Mouse (Mus musculus) intestine, embryonic 14.5 days (tissue): ENCODE data around the gene Vmn2r101. TPM values are rescaled to one million over a fixed set of nuclear protein-coding genes. Genes with fewer than 3 reads are reported as not detected.

Experiments used
- ATAC-seq: fragments of 200-750 bp; cut with Nextera tagmentation; replicated peaks from 2 replicates; pipeline ENCODE4 v1.8.0; 2017; ENCODE audit warnings: low read depth, moderate number of reproducible peaks, moderate TSS enrichment, moderate library complexity; ENCODE audit not compliant: low FRiP score, low TSS enrichment
- DNase-seq: peaks from one replicate; pipeline ENCODE4 v3.0.0-alpha.2; 2018; ENCODE audit warnings: low spot score
- H3K27ac ChIP-seq: fragments of 300-500 bp; sonication (generic); 2 replicates; pipeline ENCODE4 v1.5.1; 2014; ENCODE audit warnings: low read depth, mild to moderate bottlenecking, control low read depth
- H3K27me3 ChIP-seq: fragments of 300-500 bp; sonication (generic); replicated peaks from 2 replicates; pipeline ENCODE4 v1.6.1; 2014; ENCODE audit warnings: low read length, control low read depth; ENCODE audit not compliant: control insufficient read depth, insufficient read depth
- H3K36me3 ChIP-seq: fragments of 300-500 bp; sonication (generic); 2 replicates; pipeline ENCODE4 v1.6.1; 2014; ENCODE audit warnings: low read length, control low read depth; ENCODE audit not compliant: control insufficient read depth, insufficient read depth
- H3K4me1 ChIP-seq: fragments of 300-500 bp; sonication (generic); replicated peaks from 2 replicates; pipeline ENCODE4 v1.6.1; 2014; ENCODE audit warnings: low read length, control low read depth, mixed read lengths; ENCODE audit not compliant: control insufficient read depth, insufficient read depth
- H3K4me2 ChIP-seq: fragments of 300-500 bp; sonication (generic); 2 replicates; pipeline ENCODE4 v1.6.1; 2014; ENCODE audit warnings: low read length
- H3K4me3 ChIP-seq: fragments of 300-500 bp; sonication (generic); 2 replicates; pipeline ENCODE4 v1.5.1; 2014; ENCODE audit warnings: low read depth, low read length, control low read depth, mixed read lengths
- H3K9ac ChIP-seq: fragments of 300-500 bp; sonication (generic); 2 replicates; pipeline ENCODE4 v1.6.1; 2014; ENCODE audit warnings: mild to moderate bottlenecking, low read length
- H3K9me3 ChIP-seq: fragments of 300-500 bp; sonication (generic); 2 replicates; pipeline ENCODE4 v1.6.1; 2016; ENCODE audit warnings: low read length, control low read depth; ENCODE audit not compliant: control insufficient read depth
- WGBS: fragments of 180-500 bp; shearing (Covaris S2); extraction: QIAGEN DNeasy Blood & Tissue Kit; methylation state at CpG from one replicate; pipeline ENCODE4 v1.1.7; 2014; 5-methylcytosine and 5-hydroxymethylcytosine counted together
- polyA plus RNA-seq: library from polyadenylated mRNA; unstranded; fragments of >200 nt; fragmentation: Nextera tagmentation; extraction: Ambion mirVana; gene quantifications from 2 replicates; pipeline ENCODE4 v1.2.1, GENCODE M21; 2014

Vmn2r101 gene
- not detected in 2 replicates for polyA plus RNA-seq

DNA sequence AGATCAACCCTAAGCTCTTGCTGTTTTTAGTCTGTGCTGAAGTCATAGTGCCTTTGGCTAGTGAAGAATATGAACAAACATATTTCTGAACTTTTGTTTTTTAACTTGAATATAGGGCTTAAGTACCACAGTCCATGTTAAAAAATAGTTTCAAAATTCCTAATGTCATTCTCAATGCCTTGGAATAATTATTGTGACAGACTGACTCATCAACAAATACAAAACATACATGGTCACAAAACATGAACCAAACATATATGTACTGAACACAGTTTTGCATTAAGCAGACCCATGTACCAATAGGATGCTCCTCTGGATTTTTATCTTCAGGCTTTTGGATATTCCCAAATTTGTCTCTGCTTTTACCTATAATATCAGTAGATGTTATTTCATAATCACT is at the start of gene Vmn2r101:
Vmn2r101 (plus strand) TSS at position 301 of the 400 bp plus-strand sequence.
- no peaks in the 10 kb centered on the region for H3K4me1 ChIP-seq
- H3K4me3 ChIP-seq, result no peak within 1 kb of the TSS
- H3K27ac ChIP-seq, result no peak within 1 kb of the TSS
- DNase-seq, result no peak
- no peaks in the 10 kb centered on the region for H3K9me3 ChIP-seq
- H3K36me3 ChIP-seq, result no peaks in the 10 kb centered on the region
- no peak within 1 kb of the TSS for H3K4me2 ChIP-seq
- no peak for ATAC-seq
- H3K9ac ChIP-seq, result no peak within 1 kb of the TSS
- no peaks in the 10 kb centered on the region for H3K27me3 ChIP-seq

DNA sequence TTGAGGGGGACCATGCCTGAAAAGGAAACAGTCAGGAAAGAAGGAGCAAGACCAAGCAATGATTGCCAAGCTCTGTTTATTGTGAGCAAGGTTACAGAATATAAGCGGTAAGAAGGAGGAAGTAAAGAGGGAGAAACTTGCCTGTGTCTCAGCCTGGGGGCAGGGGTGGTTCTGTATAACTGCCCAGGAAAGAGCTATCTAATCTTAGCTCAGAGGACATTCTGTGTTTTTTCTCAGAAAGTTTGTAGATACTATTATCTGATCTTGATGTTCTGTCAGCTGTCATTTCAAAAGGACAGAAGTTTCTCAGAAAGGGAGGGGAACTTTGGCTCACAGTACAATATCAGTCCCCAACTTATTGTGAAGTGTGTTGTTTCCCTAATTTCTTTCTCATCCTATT is 52.3 kb downstream of the Vmn2r101 start:
- H3K36me3 ChIP-seq, result no peaks in the 10 kb centered on the region
- no peak overlapping the region for H3K27ac ChIP-seq
- H3K4me1 ChIP-seq, result no peaks in the 10 kb centered on the region
- no peak for ATAC-seq
- H3K9me3 ChIP-seq, result 0 out of 2 replicates have a peak, but pooled peaks cover 5% of the 10 kb centered on the region
- WGBS, result 94% methylated on average over 1 of the region's 1 CpGs
- H3K4me3 ChIP-seq, result no peak overlapping the region
- no peak for DNase-seq
- no peaks in the 10 kb centered on the region for H3K27me3 ChIP-seq
- H3K9ac ChIP-seq, result no peak overlapping the region
- no peak overlapping the region for H3K4me2 ChIP-seq

DNA sequence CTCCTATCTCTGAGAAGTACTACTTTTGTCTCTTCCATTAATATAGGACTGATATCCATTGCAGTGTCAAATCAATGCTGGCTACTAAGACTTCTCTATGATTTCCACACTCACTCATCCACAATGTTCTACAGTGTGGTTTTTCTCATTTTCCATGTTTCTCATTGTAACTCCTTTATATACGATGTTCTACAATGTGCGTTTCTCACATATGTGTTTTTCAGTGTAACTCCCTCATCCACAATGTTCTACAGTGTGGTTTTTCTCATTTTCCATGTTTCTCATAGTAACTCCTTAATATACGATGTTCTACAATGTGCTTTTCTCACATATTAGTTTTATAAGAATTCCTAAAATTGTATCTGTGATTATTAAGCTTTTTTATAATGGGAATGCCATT is 81.4 kb downstream of the Vmn2r101 start:
- no peaks in the 10 kb centered on the region for H3K36me3 ChIP-seq

DNA sequence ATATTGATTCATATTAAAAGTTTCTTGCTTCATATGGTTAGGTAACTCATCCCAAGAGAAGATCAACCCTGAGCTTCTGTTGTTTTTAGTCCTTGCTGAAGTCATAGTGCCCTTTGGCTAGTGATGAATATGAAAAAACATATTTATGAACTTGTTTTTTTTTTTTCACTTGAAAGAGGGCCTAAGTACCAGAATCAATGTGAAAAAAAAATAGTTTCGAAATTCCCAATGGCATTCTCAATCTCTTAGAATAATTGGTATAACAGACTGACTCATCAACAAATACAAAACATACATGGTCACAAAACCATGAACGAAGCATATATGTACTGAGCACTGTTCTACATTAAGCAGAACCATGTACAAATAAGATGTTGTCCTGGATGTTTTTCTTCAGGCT is 83.0 kb downstream of the Vmn2r101 start, which contains the start of gene Vmn2r102:
Vmn2r102 (plus strand) TSS at position 301 of the 400 bp plus-strand sequence.
- ATAC-seq (no peak), DNase-seq (no peak)
- H3K27me3 ChIP-seq, result no peaks in the 10 kb centered on the region
- no peak within 1 kb of the TSS for H3K9ac ChIP-seq
- H3K4me3 ChIP-seq, result no peak within 1 kb of the TSS
- no peaks in the 10 kb centered on the region for H3K4me1 ChIP-seq
- no peak within 1 kb of the TSS for H3K27ac ChIP-seq
- no peaks in the 10 kb centered on the region for H3K9me3 ChIP-seq
- 53% methylated on average over 2 of the region's 2 CpGs for WGBS
- no peak within 1 kb of the TSS for H3K4me2 ChIP-seq
- H3K36me3 ChIP-seq, result no peaks in the 10 kb centered on the region

More for the DNA sequence above, 81.4 kb downstream of the Vmn2r101 start:
- no peak for ATAC-seq
- Histone ChIP-seq H3K4me2 (no peak overlapping the region), H3K4me1 (no peaks in the 10 kb centered on the region), H3K27me3 (no peaks in the 10 kb centered on the region), H3K4me3 (no peak overlapping the region), H3K27ac (no peak overlapping the region), H3K9me3 (no peaks in the 10 kb centered on the region), H3K9ac (no peak overlapping the region)
- DNase-seq, result no peak
- 79% methylated on average over 3 of the region's 3 CpGs for WGBS

Other genes starting within 250 kb of the Vmn2r101 start
- gene Vmn2r99, start 215.3 kb upstream of the Vmn2r101 start, polyA plus RNA-seq, result not detected in 2 replicates
- gene Vmn2r100, start 72.5 kb upstream of the Vmn2r101 start, polyA plus RNA-seq, result not detected in 2 replicates
- gene Vmn2r102, start 83.1 kb downstream of the Vmn2r101 start, polyA plus RNA-seq, result not detected in 2 replicates
- gene Vmn2r103, start 196.1 kb downstream of the Vmn2r101 start, polyA plus RNA-seq, result not detected in 2 replicates